Mouse (Mus musculus): ENCODE results near the gene Gas6.

Gene Gas6

GRCm38 (mm10) chr8:13507284-13507937 is 13.1 kb upstream of the Gas6 start:
- in situ Hi-C loops (cut with MboI; ENCODE audit: low sequenced_read_pairs) = no loop called here

- in situ Hi-C loops (cut with MboI; ENCODE audit: low sequenced_read_pairs) = no loop called here
Observed at GRCm38 (mm10) chr8:13506849-13507248, 12.6 kb upstream of the Gas6 start.

DNA sequence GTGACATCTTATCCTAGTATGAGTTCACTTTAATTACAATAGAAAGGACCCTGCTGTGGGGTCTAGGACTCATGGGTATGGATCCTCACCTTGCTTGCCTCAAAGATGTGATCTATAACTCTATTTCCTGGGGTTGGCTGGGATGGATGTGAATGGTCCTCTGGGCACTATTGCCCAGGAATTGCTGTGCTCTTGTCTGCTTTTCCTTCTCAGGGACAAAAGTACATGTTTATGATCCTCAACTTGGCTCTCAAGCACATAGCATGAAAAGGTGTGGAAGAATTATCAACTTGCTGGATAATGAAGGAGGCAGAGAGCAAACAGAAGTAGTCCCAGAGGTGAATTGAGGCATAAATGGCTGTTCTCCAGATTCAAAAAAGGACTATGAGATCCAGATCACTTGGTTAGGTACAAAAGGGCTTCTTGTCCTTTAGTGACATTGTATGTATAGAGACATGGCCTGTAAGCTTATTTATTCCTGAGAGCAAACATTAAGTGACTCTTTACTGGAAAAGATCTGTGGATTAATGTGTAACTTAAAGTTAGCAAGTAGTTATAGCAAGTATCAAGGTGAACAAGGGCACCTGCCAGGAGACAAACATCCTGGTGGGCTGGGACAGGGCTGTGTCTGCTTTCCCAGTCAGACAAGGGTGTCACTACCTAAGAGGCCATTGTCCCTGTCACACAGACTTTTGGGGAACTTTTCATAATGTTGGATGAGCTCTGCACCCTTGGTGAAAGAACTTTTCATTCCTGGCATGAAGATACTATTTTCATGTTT is 10.8 kb upstream of the Gas6 start:
- in situ Hi-C loops (cut with MboI; ENCODE audit: low sequenced_read_pairs) = no loop called here

- in situ Hi-C loops (cut with MboI; ENCODE audit: low sequenced_read_pairs) = no loop called here
Observed at GRCm38 (mm10) chr8:13503936-13504606, 9.8 kb upstream of the Gas6 start.

GRCm38 (mm10) chr8:13501221-13501620 is 6.9 kb upstream of the Gas6 start:
- in situ Hi-C loops (cut with MboI; ENCODE audit: low sequenced_read_pairs) = no loop called here

DNA sequence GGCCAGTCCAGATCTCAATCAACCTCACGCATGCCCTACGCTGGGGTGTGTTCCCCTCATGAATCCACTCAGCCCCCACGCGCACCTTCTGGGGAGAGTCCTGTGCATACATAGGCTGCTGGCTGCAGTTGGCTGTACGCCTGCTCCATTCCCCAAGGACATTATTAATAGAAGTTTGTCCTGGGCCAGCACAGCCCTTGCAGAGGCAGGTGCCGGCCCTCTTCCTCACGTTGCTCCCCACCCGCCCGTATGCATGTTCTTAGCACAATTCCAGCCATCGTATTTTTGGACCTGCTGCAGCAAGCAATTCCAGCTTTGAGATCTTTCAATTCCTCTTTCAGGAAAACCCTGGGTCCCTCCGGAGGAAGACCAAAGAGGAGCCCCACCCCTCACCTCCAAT is 1.3 kb downstream of the Gas6 start:
- in situ Hi-C loops (cut with MboI; ENCODE audit: low sequenced_read_pairs) = no loop called here

GRCm38 (mm10) chr8:13492198-13492995 is 1.9 kb downstream of the Gas6 start:
- in situ Hi-C loops (cut with MboI; ENCODE audit: low sequenced_read_pairs) = no loop called here

DNA sequence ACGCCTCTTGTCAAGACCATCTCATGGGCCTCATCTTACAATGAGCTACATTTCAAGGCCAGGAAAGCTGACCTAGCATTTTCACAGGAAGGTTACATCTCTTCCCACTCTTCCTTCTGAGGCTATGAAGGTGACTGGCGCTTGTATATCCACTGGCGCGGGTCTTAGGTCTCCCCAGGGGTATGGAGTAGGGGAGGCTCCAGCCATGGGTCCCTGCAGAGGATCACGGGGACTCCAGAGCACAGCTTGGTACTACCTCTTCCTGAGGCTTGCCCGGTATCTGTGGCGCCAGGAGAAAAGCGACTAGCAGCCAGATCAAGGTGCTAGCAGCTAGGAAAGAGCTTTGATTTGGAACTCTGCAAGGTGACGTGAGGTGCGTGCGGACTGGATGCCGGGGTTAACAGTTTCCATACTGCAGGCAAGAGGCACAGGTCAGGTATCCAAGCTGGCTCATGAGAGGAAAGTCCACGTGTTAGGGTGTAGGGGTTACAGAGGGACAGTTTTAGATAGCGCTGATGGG is 2.7 kb downstream of the Gas6 start:
- in situ Hi-C loops (cut with MboI; ENCODE audit: low sequenced_read_pairs) = no loop called here

GRCm38 (mm10) chr8:13489986-13490910 is 4.0 kb downstream of the Gas6 start:
- in situ Hi-C loops (cut with MboI; ENCODE audit: low sequenced_read_pairs) = no loop called here

DNA sequence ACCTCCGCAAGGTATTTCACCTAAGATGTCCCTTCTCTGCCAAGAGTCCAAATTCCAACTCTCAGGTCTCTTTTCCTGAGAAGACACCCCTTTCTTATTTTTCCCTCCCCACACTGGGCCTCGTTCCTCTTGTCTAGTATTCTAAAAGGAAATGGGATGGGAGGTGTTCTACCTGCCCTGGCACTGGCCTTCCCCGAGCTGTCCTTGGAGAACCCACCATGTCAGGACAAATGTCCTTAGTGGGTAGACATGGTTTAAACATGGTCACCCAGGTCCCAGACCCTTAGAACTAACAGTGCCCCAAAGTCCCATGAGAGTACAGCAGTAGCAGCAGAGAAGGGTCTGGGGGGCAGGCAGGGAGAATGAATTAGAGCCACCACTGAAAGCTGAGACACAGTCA is 4.9 kb downstream of the Gas6 start:
- in situ Hi-C loops (cut with MboI; ENCODE audit: low sequenced_read_pairs) = no loop called here

GRCm38 (mm10) chr8:13483191-13483590 is 11.1 kb downstream of the Gas6 start:
- in situ Hi-C loops (cut with MboI; ENCODE audit: low sequenced_read_pairs) = no loop called here

DNA sequence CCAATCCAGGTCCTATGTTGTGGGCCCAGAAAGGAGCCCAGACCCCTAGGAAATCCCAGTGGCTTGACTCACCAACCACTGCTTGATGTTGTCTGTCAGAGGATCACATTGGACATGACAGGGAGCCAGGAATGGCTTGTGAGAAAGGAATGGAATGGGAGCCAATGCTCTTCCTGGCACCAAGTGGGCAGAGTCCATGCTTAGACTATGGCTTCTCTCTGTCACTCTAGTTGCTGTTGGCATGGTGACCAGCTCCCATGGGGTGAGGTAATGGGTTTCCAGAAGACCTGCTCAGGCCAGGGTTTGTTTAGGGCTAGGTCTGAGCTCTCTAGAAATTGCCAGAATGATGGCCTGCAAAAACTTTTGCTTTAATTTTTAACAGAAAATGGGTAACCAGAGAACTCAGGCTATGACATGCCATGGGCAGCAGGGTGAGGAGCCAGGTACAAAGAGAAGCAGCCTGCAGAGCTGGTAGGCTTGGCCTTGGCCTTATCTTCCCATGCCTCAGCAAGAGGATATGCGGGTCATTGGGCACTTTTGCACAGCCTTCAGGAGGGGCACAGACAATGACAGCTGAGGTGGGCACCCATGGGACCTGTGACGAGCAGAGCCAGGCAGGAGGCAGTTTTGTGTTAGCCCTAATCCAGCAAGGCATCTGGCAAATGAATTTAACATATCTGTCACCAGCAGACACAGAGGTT is 12.0 kb downstream of the Gas6 start:
- in situ Hi-C loops (cut with MboI; ENCODE audit: low sequenced_read_pairs) = no loop called here

GRCm38 (mm10) chr8:13481596-13481995 is 12.7 kb downstream of the Gas6 start:
- in situ Hi-C loops (cut with MboI; ENCODE audit: low sequenced_read_pairs) = no loop called here

- in situ Hi-C loops (cut with MboI; ENCODE audit: low sequenced_read_pairs) = no loop called here
Observed at GRCm38 (mm10) chr8:13481089-13481554, 13.2 kb downstream of the Gas6 start.

- in situ Hi-C loops (cut with MboI; ENCODE audit: low sequenced_read_pairs) = no loop called here
Observed at GRCm38 (mm10) chr8:13475892-13476291, 18.4 kb downstream of the Gas6 start.

GRCm38 (mm10) chr8:13472284-13472683 is 22.0 kb downstream of the Gas6 start:
- in situ Hi-C loops (cut with MboI; ENCODE audit: low sequenced_read_pairs) = no loop called here

GRCm38 (mm10) chr8:13471484-13471883 is 22.8 kb downstream of the Gas6 start:
- in situ Hi-C loops (cut with MboI; ENCODE audit: low sequenced_read_pairs) = no loop called here

DNA sequence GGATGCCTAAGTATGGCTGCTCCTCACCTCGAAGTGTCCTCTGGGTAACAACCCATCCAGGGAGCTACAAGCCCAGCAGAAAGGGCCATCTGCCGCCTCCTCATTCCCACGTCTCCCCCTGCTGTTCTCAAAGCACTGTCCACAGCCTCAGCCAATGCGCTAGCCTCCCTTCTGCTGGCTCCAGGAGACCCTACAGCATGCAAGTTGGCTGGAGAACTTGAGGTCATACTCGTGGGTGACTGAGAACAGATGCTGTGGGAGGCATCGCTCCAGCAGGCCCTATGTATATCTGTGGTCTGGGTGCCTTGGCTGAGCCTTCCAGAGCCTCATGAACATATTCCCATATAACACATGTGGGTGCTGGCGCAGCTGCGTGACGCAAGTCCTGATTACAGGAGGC is 25.6 kb downstream of the Gas6 start:
- in situ Hi-C loops (cut with MboI; ENCODE audit: low sequenced_read_pairs) = no loop called here

DNA sequence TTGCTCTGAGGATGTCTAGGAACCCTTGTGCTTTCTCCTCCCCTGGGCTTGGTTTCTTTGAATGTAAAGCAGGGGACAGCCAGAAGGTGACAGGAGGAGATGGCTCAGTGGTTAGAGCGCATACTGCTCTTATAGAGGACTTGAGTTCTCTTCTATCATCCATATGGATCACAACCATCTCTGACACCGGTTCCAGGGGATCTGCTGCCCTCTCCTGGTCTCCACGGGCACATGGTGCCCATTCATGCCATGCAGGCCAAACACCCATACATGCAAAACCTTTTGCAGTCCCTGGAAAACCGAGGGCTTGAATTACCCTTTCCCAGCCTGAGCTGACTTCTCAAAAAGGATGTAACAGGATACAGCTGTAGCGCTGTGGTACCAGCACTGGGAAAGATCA is 27.3 kb downstream of the Gas6 start:
- in situ Hi-C loops (cut with MboI; ENCODE audit: low sequenced_read_pairs) = no loop called here

Measured in CH12F3 (cell line).